Mouse (Mus musculus) megakaryocyte, embryonic 14.5 days (primary cell): ENCODE results near the gene Tut1. TPM values are rescaled to one million over a fixed set of nuclear protein-coding genes. Genes with fewer than 3 reads are reported as not detected.
"Not testable (repeated sequence)": the region's sequence is repeated elsewhere in the genome, so short reads cannot be mapped to it uniquely, and the experiment has no call there.

ENCODE experiments used
- H3K27me3 ChIP-seq: replicated peaks from 2 replicates; pipeline ENCODE3; 2012; ENCODE audit warnings: inconsistent platforms
- H3K36me3 ChIP-seq: replicated peaks from 2 replicates; pipeline ENCODE3; 2012; ENCODE audit warnings: low read length, inconsistent platforms, mixed read lengths
- H3K4me1 ChIP-seq: 2 replicates; pipeline ENCODE4 v1.6.1; 2012; ENCODE audit warnings: inconsistent platforms
- H3K4me3 ChIP-seq: replicated peaks from 2 replicates; pipeline ENCODE3; 2012; ENCODE audit warnings: moderate library complexity, mild to moderate bottlenecking, inconsistent platforms
- H3K9me3 ChIP-seq: 2 replicates; pipeline ENCODE4 v1.6.1; 2012; ENCODE audit warnings: inconsistent platforms
- FLI1 ChIP-seq: IDR thresholded peaks from 2 replicates; pipeline ENCODE4 v1.6.1; 2012; ENCODE audit warnings: low read length, inconsistent platforms, mixed read lengths
- GATA1 ChIP-seq: IDR thresholded peaks from 3 replicates; pipeline ENCODE4 v1.6.1; 2012; ENCODE audit warnings: mixed read lengths, low read length, inconsistent platforms, borderline replicate concordance
- polyA plus RNA-seq: library from polyadenylated mRNA; stranded (reverse); fragments of >175 nt; gene quantifications from 2 replicates; pipeline ENCODE4 v1.2.3, GENCODE M21; 2012; ENCODE audit warnings: low replicate concordance; ENCODE audit not compliant: insufficient read depth

Gene Tut1
- polyA plus RNA-seq, 1 experiment: 25.5 TPM

DNA sequence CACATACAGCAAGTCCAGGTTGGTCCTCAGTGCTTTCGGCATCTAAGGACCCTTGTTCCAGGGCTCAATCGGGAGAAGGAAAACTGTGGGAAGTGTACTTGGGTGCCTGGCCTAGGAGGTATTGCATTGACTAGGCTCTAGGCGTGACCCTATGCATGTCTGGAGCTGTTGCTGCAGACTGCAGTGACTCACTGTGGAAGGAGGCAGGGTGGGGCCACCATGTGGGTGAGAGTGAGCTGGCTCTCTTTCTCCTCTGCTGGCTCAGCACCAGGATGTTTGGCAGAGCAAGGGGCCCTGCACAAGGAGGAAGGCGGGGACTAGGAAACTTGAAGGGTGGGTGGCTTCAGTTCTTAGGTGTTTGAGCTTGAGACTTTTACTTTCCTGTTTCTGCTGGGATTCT lies 43.9 kb downstream of the Tut1 start:
- Histone ChIP-seq H3K27me3 (peaks cover 2% of the 10 kb centered on the region), H3K4me1 (peaks cover 38% of the 10 kb centered on the region), H3K4me3 (peak overlapping the region; percentile 66), H3K9me3 (no peaks in the 10 kb centered on the region), H3K36me3 (peaks cover 17% of the 10 kb centered on the region)
- no peak for TF ChIP-seq FLI1
- no peak for TF ChIP-seq GATA1

DNA sequence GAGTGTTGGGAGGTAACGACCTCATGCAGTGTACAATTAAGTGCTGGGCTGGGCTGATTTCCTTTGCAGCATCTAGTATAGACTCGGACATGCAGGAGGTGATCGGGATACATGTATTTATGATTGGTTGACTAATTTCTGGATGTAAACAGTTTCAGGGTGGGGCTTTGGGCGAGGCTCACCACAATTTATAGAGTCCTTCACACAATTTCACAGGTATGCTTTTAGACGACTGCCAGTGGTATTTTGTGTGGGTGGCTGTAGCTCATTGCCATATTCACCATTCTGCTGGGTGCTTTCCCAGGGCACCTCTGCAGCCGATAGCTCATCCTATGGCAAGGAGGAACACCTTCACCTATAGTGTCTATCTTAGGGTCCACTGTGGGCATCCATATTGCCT lies 44.9 kb downstream of the Tut1 start:
- Histone ChIP-seq H3K27me3 (peaks cover 2% of the 10 kb centered on the region), H3K4me3 (no peak overlapping the region), H3K4me1 (peaks cover 28% of the 10 kb centered on the region), H3K36me3 (peaks cover 19% of the 10 kb centered on the region), H3K9me3 (no peaks in the 10 kb centered on the region)
- TF ChIP-seq GATA1 (no peak), FLI1 (no peak)

DNA sequence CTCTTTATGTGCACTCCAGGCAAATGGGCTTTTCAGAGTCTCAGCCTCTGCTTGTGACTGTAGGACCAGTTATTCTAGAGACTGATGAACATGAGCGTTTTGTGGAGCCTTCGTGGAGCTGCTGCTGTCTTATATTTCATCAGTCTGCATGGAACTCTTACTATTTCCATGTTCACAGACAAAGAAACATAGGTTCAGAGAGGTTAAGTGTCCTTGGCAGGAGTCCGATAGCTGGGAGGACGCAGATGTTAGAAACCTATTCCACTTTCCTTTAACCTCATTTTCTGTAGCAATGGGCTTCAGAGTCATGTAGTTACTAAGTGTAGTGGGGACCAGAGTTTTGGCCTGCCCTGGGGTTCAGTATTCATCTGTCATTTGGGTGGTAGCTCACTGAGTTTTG lies 45.6 kb downstream of the Tut1 start:
- Histone ChIP-seq H3K4me1 (peaks cover 28% of the 10 kb centered on the region), H3K36me3 (peaks cover 20% of the 10 kb centered on the region)

DNA sequence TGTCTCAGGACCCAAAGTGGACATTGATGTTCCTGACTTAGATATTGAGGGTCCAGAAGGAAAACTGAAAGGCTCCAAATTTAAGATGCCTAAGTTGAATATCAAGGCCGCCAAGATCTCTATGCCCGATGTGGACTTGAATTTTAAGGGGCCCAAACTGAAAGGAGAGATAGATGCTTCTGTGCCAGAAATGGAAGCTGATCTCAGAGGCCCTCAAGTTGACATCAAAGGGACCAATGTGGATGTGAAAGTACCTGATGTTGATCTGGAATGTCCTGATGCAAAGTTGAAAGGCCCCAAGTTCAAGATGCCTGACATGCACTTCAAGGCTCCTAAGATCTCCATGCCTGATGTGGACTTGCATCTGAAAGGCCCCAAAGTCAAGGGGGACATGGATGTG lies 53.3 kb downstream of the Tut1 start:
- H3K9me3 ChIP-seq, H3K4me1 ChIP-seq, H3K36me3 ChIP-seq, H3K27me3 ChIP-seq, H3K4me3 ChIP-seq: not testable (repeated sequence)

More for the DNA sequence above, 45.6 kb downstream of the Tut1 start:
- Histone ChIP-seq H3K27me3 (peaks cover 2% of the 10 kb centered on the region), H3K9me3 (no peaks in the 10 kb centered on the region), H3K4me3 (no peak overlapping the region)
- TF ChIP-seq GATA1 (no peak), FLI1 (no peak)

Other genes starting within 250 kb of the Tut1 start
- 139 and 161 TPM in 2 replicates for gene Slc3a2, start 230.5 kb upstream of the Tut1 start, polyA plus RNA-seq
- gene Wdr74, start 218.0 kb upstream of the Tut1 start, polyA plus RNA-seq: 3.7 and 16.5 TPM in 2 replicates
- 0.86 TPM in 1 of 2 replicates, not detected in the other for gene 1700092M07Rik, start 213.1 kb upstream of the Tut1 start, polyA plus RNA-seq
- gene Stx5a, start 212.4 kb upstream of the Tut1 start, polyA plus RNA-seq: 18.8 and 39.1 TPM in 2 replicates
- gene Nxf1, start 196.8 kb upstream of the Tut1 start, polyA plus RNA-seq: 10.6 and 13.3 TPM in 2 replicates
- 53.5 and 407 TPM in 2 replicates for gene Tmem223, start 182.9 kb upstream of the Tut1 start, polyA plus RNA-seq
- 154 and 203 TPM in 2 replicates for gene Tmem179b, start 179.4 kb upstream of the Tut1 start, polyA plus RNA-seq
- 33.7 and 61.6 TPM in 2 replicates for gene Taf6l, start 167.4 kb upstream of the Tut1 start, polyA plus RNA-seq
- 6.3 TPM in 1 of 2 replicates, not detected in the other for gene Polr2g, start 155.3 kb upstream of the Tut1 start, polyA plus RNA-seq
- 1.3 and 5.9 TPM in 2 replicates for gene Zbtb3, start 151.3 kb upstream of the Tut1 start, polyA plus RNA-seq
- gene Ttc9c, start 134.5 kb upstream of the Tut1 start, polyA plus RNA-seq: 0.51 TPM in 1 of 2 replicates, not detected in the other
- 13.5 and 54.1 TPM in 2 replicates for gene Hnrnpul2, start 133.8 kb upstream of the Tut1 start, polyA plus RNA-seq
- gene AC129217.1, start 124.1 kb upstream of the Tut1 start, polyA plus RNA-seq: 44.9 and 148 TPM in 2 replicates
- 124 and 182 TPM in 2 replicates for gene Bscl2, start 116.4 kb upstream of the Tut1 start, polyA plus RNA-seq
- gene Gng3, start 114.7 kb upstream of the Tut1 start, polyA plus RNA-seq: not detected in 2 replicates
- gene Lrrn4cl, start 103.1 kb upstream of the Tut1 start, polyA plus RNA-seq: 0.23 TPM in 1 of 2 replicates, not detected in the other
- 125 and 325 TPM in 2 replicates for gene Ubxn1, start 82.4 kb upstream of the Tut1 start, polyA plus RNA-seq
- gene Uqcc3, start 72.9 kb upstream of the Tut1 start, polyA plus RNA-seq: 6.2 and 84.6 TPM in 2 replicates
- 1.5 TPM in 1 of 2 replicates, not detected in the other for gene Lbhd1, start 70.1 kb upstream of the Tut1 start, polyA plus RNA-seq
- not detected in 2 replicates for gene Gm49403, start 69.9 kb upstream of the Tut1 start, polyA plus RNA-seq
- gene 1810009A15Rik, start 65.0 kb upstream of the Tut1 start, polyA plus RNA-seq: 10.2 and 72.7 TPM in 2 replicates
- 12.5 TPM in 1 of 2 replicates, not detected in the other for gene Gm49416, start 64.9 kb upstream of the Tut1 start, polyA plus RNA-seq
- gene Ints5, start 60.8 kb upstream of the Tut1 start, polyA plus RNA-seq: 22.4 and 29.0 TPM in 2 replicates
- 4.0 and 25.1 TPM in 2 replicates for gene Ganab, start 55.8 kb upstream of the Tut1 start, polyA plus RNA-seq
- 135 and 141 TPM in 2 replicates for gene B3gat3, start 33.5 kb upstream of the Tut1 start, polyA plus RNA-seq
- gene Rom1, start 24.5 kb upstream of the Tut1 start, polyA plus RNA-seq: 4.2 and 8.2 TPM in 2 replicates
- gene Eml3, start 24.3 kb upstream of the Tut1 start, polyA plus RNA-seq: 31.6 and 32.2 TPM in 2 replicates
- gene Mta2, start 12.0 kb upstream of the Tut1 start, polyA plus RNA-seq: 5.1 and 27.3 TPM in 2 replicates
- 36.7 and 78.5 TPM in 2 replicates for gene Eef1g, start 13.2 kb downstream of the Tut1 start, polyA plus RNA-seq
- gene Ahnak, start 35.4 kb downstream of the Tut1 start, polyA plus RNA-seq: 4.6 and 28.7 TPM in 2 replicates
- gene Scgb1a1, start 134.1 kb downstream of the Tut1 start, polyA plus RNA-seq: not detected in 2 replicates
- 1.7 and 53.4 TPM in 2 replicates for gene Asrgl1, start 181.8 kb downstream of the Tut1 start, polyA plus RNA-seq